Mouse (Mus musculus) urinary bladder, postnatal 14 days (tissue): ENCODE measurements at regions not wholly inside any gene's neighbourhood (a gene's known extent, or its start where the extent isn't known, plus 50 kb on each side); places are given as distances from the start of the nearest gene placed in this dataset.

ENCODE experiments used
- DNase-seq: peaks from one replicate; pipeline ENCODE4 v3.0.0; 2021; ENCODE audit warnings: low spot score

GRCm38 (mm10) chr8:8831306-8831705, 141.0 kb upstream of the Arglu1 start:
- DNase-seq, result no peak

- DNase-seq, result no peak
Measured at GRCm38 (mm10) chr8:8829230-8829629, 138.9 kb upstream of the Arglu1 start.

GRCm38 (mm10) chr8:8827555-8827954, 137.2 kb upstream of the Arglu1 start:
- DNase-seq, result no peak

- DNase-seq, result peak; percentile 9
Measured at GRCm38 (mm10) chr8:8826801-8827200, 136.5 kb upstream of the Arglu1 start.

- no peak for DNase-seq
Measured at GRCm38 (mm10) chr8:8824886-8825285, 134.6 kb upstream of the Arglu1 start.

- DNase-seq, result no peak
Measured at GRCm38 (mm10) chr8:8821119-8821518, 130.8 kb upstream of the Arglu1 start.

- no peak for DNase-seq
Measured at GRCm38 (mm10) chr8:8820614-8821013, 130.3 kb upstream of the Arglu1 start.

GRCm38 (mm10) chr8:8819233-8819931, 129.1 kb upstream of the Arglu1 start:
- DNase-seq, result no peak

- DNase-seq, result no peak
Measured at GRCm38 (mm10) chr8:8812807-8813167, 122.5 kb upstream of the Arglu1 start.

- DNase-seq, result peak; percentile 35
Measured at GRCm38 (mm10) chr8:8812051-8812806, 121.9 kb upstream of the Arglu1 start.

- no peak for DNase-seq
Measured at GRCm38 (mm10) chr8:8810928-8811327, 120.6 kb upstream of the Arglu1 start.

- DNase-seq, result no peak
Measured at GRCm38 (mm10) chr8:8809835-8810439, 119.6 kb upstream of the Arglu1 start.

GRCm38 (mm10) chr8:8809349-8809748, 119.0 kb upstream of the Arglu1 start:
- DNase-seq, result no peak

GRCm38 (mm10) chr8:8802761-8803340, 112.5 kb upstream of the Arglu1 start:
- no peak for DNase-seq

- no peak for DNase-seq
Measured at GRCm38 (mm10) chr8:8802317-8802716, 112.0 kb upstream of the Arglu1 start.

- no peak for DNase-seq
Measured at GRCm38 (mm10) chr8:8801578-8801977, 111.3 kb upstream of the Arglu1 start.

GRCm38 (mm10) chr8:8797521-8797920, 107.2 kb upstream of the Arglu1 start:
- DNase-seq, result no peak

GRCm38 (mm10) chr8:8796951-8797350, 106.6 kb upstream of the Arglu1 start:
- DNase-seq, result no peak

GRCm38 (mm10) chr8:8794711-8795110, 104.4 kb upstream of the Arglu1 start:
- no peak for DNase-seq

- no peak for DNase-seq
Measured at GRCm38 (mm10) chr8:8779931-8780330, 89.6 kb upstream of the Arglu1 start.

GRCm38 (mm10) chr8:8774496-8775015, 84.2 kb upstream of the Arglu1 start:
- no peak for DNase-seq

GRCm38 (mm10) chr8:8772424-8772823, 82.1 kb upstream of the Arglu1 start:
- DNase-seq, result no peak

- DNase-seq, result no peak
Measured at GRCm38 (mm10) chr8:8770397-8770796, 80.1 kb upstream of the Arglu1 start.
